Mouse (Mus musculus): ENCODE measurements around the gene Slc25a35.
A peak's percentile ranks its signal among the peaks of the same experiment; 100 is the strongest.
"Not testable (repeated sequence)": the region's sequence is repeated elsewhere in the genome, so short reads cannot be mapped to it uniquely, and the experiment has no call there.

The Slc25a35 gene

DNA sequence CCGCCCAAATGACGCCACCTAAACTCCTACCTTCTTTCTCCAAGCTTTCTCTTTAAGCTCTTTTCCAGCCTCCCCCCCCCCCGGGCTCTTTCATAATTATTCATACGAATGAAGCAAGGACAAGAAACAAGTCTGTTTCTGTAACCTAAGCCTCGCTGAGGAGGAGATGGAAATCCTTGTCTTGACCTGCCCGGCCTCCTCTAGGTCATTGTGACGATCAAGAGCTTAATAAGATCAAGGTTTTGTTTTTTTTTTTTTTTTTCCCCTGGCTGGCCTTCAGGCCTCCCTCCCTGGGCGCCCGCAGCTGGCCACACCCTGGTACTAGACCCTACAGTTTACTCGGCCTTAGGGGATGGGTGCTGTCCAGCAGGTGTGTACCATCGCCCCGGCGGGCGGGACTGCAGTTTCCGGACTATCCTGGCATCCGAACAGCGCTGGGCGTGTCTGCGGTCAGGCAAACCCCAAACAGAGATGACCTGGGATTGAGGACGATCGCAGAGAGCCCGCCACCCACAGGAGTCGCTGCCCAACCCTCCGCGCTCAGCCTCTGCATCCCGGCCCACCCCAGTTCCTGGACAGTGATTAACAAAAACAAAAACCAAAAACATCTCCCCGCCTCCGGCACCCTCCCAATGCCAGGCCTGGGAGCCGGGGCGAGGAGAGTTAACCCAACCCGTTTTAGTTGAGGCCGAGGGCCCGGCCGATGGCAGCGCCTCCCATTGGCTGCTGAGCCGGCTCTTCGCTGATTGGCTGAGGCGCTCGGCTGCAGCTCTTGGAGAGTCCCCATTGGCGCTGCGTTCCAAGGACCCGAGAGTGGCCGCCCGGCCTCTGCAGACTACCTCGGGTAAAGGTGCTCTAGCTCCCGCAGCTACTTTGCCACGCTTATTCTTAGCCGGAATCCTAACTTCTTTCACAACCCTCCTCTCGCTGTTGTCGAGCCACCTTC, at the start of gene Slc25a35:
Gene Slc25a35 (plus strand): TSS at position 795 of the 946 bp plus-strand sequence.
- peak; percentile 91 for DNase-seq (ENCODE audit: low read depth, low spot score)

DNA sequence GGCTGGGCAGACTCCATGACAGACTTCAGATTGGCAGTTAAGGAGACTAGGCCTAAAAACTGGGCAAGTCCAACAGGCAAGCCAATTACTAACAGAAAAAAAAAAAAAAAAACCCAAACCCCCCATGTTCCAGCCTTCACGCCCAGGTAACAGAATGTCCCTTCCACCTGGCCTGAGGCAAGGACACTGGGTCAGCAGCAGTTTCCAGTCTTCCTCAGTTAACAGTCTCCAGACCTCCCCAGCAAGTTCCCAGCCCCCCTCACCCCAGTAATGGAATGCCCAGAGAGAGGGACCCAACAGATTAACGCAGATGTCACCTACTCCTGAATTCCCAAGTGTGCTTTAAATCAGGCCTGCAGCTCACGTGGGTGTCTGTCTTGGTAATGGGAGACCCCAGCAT, 44.7 kb upstream of the Slc25a35 start:
- no peak for DNase-seq (ENCODE audit: low read depth, low spot score)

DNA sequence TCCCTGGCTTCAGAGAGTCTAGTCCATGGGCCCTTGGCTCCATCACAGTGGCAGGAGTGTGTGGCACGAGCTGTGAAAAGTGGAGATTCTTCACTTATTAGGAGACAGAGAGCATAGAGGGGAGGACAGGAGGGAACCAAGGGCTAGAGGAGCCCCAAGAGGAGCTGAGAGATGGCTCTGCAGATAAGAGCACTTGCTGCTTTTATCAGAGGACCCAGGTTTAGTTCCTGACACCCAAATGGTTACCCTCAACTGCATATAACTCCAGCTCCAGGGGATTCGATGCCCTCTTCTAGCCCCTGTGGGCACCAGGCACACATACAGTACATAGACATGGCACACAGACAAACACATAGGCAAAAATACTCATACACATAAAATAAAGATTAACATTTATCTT, 43.2 kb upstream of the Slc25a35 start:
- DNase-seq (ENCODE audit: low read depth, low spot score), result no peak

DNA sequence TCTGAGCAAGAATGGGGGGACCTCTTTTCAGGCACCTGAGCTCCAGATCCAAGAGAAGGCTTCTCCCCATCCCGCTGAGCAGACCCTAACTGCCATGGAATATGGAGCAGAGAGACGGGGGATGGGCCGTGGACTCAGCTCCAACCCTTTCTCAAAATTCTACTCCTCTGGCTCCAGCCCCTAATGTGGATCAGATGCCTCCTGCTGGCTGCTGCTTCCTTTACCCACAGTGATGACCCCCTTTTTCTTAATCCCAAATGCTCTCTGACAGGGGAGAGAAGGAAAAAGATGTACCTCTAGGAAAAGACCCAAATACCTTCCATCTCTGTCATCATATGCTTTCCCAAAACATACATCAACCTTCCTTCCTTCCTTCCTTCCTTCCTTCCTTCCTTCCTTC, 41.0 kb upstream of the Slc25a35 start, which contains the start of gene Odf4:
Gene Odf4 (minus strand): TSS at position 101 of the 400 bp plus-strand sequence.
- no peak for DNase-seq (ENCODE audit: low read depth, low spot score)

DNA sequence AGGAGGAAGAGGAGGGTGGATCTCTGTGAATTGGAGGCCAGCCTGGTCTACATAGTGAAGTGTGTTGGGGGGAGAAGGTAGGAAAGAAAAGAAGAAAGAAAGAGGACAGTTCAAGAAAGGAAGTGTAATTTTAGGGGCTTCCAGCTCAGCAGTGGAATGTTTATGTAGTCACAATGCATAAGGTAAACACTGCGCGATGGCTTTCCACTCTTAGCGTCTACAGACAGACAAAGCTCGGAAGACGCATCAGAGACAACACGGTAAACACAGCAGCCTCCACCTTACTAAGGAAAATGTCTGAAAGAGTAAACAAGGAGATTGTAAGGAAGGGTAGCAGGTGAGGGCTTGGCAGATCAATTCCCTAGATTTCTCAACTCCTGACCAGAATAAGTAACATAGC, 38.0 kb upstream of the Slc25a35 start:
- DNase-seq (ENCODE audit: low read depth, low spot score), result no peak

DNA sequence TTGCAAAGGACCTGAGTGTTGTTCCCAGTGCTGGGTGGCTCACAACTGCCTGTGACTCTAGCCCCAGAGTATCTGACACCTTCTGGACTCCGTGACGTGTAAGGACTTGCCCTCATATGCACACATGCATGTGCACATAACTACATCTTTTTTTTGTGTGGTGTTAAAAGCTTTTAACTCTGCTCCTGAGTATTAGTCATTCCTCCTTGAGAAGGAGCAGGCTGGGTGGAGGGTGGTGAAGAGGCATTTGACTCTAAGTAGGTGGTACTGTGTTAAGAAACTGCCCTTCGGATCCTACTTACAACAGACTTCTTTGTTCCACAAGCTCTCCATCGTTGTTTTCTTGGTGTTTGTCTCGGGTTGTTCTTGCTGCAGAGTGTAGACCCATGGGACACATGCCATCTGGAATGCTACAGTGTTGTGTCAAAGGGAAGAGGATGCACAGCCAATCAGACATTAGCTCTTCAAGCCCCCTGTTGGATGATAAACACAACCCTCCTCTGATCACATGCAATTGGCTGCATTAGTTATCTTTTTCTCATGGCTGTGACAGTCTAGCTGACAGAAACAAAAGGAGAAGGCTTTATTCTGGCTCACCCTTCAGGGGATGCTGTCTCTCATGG, 33.9 kb upstream of the Slc25a35 start:
- no peak for DNase-seq (ENCODE audit: low read depth, low spot score)

DNA sequence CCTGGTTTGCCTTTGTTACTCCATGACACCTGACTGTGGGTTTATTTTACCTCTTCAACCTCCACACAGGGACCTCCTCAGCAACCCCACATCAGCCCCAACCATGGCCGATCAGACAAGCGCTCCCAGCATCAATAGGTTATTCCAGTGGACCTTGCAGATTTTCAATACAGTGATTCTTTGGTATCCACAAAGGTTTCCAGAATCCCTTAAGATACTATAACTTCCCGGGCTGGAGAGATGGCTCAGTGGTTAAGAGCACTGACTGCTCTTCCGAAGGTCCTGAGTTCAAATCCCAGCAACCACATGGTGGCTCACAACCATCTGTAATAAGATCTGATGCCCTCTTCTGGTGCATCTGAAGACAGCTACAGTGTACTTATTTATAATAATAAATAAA, 31.0 kb upstream of the Slc25a35 start:
- not testable (repeated sequence) for DNase-seq (ENCODE audit: low read depth, low spot score)

DNA sequence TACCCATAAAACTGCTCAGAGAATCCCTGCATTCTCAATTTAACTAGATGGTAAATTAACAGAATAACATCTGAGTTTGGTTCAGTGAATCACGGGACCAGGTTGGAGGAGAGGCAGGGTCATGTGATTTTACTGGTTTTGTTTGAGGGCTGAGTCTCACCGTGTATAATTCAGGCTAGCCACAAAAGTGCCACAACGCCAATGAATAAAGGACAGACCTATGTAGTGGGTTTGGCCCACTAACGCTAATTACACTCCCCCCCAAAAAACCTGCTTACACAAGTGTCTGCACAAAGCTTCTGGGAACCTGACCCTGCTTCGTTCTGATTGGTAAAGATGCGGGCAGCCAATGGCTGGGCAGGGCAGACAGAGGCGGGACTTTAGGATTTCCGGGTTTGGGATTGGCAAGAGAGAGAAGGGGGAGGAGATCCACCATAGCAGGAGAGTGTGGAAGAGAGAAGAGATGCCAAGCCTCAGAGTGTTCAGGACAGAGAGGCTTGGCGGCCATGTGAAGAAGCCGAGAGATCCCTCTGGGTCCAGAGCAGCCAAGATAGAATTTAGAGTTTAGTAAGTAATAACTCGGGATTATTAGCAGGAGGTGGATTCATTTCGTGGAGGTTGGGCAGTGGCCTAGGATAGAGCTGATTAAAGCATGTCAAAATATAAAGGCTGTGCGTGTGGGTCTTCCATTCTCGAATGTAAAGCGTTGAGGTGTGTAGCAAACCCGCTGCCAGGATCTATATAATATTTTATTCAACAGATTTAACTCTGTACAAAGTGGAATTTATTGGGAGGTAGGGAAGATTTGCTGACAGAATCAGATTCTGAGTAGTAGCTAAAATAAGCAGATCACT, 28.3 kb upstream of the Slc25a35 start:
- peak; percentile 88 for DNase-seq (ENCODE audit: low read depth, low spot score)

DNA sequence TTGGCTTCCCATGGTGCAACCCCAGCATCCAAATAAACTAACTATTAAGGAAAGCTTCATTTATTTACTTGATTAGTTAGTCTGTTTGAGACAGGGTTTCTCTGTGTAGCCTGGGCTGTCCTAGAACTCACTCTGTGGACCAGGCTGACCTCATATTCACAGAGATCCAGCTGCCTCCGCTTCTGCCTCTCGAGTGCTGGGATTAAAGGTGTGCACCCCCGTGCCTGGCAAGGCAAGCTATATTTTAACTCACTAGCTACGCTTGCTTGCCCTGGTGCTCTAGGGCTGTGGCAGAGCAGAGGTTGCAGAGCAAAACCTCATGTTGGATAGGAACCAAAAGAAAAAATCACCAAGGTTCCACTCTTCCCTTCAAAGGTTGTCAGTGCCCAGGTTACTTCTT, 27.4 kb upstream of the Slc25a35 start:
- no peak for DNase-seq (ENCODE audit: low read depth, low spot score)

DNA sequence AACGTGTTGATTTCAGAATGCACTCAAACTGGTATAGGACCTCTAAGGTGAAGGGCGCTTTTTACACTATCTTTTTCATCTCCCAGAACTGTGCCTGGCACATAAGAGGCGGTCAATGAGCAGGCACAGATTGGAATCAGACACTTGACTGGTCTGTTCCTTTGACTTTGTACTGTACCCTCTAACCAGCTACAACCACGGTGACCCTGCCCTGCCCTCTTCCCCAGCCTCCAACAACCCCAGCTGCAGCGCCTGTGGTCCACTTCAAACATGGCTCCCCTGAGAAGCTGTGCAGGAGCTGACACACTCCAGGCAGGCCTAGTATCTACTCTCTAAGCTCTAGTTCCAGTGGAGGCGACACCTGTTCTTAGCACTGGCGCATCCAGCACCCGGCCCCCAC, 25.2 kb upstream of the Slc25a35 start:
- no peak for DNase-seq (ENCODE audit: low read depth, low spot score)

DNA sequence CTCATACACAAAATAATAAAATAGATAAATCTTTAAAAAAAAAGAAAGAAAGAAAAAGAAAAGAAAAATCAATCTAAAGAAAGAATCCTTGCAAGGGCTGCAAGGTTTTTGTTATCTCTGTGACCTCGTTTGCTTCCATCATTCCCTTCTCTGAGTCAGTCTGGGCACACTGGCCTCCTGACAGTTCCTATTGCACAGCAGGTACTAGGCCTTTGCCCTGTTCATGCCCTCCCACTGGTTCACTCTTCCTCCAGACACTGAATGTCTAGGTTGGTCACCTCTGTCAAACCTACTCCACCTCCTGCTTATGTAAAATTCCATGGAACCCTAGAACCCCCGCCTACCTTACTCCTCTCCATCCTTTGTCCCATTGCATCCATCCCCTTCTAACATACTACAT, 22.7 kb upstream of the Slc25a35 start:
- no peak for DNase-seq (ENCODE audit: low read depth, low spot score)

DNA sequence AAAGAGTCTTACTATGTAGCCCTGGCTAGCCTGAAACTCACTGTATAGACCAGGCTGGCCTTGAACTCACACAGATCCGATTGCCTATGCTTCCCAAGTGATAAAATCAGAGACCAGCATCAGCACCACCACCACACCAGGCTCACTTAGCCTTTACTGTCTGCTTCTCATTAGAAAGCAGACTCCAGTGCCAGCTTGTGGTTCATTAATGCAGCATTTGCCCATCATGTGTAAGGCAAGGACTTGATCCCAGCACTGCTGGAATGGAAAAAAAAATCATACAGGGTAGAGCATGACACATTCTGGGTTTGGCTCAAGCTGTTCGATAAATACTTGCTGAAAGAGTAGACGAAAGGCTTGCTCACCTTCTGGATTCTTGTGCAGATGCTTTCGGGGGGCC, 21.9 kb upstream of the Slc25a35 start:
- no peak for DNase-seq (ENCODE audit: low read depth, low spot score)

DNA sequence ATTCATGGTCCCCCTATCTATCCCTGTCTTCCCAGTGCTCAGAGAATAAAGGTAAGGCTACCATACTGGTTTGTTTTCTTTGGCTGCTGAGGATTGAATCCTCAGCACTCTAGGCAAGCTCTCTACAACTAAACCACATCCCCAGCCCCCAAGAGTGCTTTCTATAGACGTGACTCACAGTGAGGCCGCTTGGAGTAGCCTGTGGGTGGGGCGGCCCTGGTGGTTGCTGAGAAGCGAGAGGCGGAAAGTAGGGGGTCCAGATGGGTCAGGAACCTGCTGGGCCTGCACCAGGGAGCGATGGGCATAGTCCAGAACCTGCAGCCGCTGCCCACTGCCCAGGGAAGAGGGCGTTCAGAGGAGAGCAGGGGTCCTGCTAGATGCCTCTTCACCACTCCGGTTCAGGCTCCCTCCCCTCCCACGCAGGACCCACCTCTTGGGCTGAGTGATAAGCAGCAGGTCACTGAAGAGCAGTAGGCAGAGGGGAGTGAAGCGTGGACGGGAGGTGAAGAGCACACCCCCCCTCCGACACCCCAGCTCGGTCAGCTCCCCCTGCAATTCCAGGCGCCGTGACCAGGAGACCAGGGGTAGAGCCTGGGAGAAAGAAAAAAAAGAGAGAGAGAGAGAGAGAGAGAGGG, 21.0 kb upstream of the Slc25a35 start:
- DNase-seq (ENCODE audit: low read depth, low spot score), result no peak

DNA sequence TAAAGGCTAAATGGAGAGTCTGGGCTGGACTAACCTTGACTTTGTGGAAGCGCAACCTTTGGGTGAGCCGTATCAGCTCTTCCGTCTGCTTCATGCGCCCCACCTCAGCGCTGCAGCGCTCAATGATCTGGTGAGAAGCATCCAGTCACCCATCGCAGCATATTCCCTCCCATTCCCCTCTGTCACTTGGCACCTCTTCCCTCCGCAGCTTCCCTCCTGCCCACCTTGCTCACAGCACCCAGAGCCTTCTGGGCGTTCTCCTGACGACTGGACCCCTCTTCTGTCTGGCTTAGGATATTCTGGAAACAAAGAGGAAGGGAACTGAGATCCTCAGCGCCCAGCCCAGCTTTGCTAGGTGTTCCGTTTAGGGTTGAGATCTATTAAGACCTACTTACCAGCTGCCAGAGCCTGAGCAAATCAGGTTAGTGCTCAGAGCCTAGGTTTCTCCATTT, 20.4 kb upstream of the Slc25a35 start:
- no peak for DNase-seq (ENCODE audit: low read depth, low spot score)

DNA sequence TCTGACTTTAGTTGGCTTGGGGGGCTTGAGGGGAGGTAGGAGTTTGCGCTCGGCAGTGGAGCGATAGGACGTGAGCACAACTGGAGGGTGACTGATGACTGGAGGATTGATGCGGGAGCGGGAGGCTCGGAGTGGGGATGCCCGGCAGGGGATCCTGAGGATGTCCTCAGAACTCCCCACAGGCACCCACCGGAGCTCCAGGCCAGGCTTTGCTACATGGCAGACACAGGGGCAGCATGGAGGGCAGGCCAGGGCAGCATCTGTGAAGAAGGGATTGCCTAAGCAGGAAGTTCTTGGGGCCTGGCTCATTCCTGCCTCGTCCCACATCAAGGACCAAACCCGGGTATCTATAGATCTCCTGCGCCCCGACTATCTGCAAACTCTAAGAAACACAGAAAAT, 14.0 kb upstream of the Slc25a35 start:
- DNase-seq (ENCODE audit: low read depth, low spot score), result no peak

DNA sequence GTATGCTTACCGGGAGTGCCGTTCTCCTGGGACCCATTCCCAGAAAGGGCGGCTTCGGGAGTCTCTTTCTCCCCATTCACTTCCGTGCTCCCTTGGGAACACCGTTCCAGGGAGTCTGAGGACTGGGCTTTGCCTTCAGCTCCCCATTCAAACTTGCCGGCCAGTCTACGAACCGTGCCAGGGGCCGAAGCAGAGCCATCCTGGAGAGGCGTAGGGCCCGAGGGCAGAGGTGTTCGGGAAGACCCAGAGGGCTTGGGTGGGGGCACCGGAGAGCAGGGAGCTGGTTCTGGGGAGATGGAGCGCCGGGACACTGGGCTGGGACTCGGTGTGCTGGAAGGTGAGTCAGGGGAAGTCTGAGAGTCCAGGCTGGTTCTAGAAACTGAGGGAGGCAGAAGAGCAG, 13.5 kb upstream of the Slc25a35 start:
- DNase-seq (ENCODE audit: low read depth, low spot score), result no peak

DNA sequence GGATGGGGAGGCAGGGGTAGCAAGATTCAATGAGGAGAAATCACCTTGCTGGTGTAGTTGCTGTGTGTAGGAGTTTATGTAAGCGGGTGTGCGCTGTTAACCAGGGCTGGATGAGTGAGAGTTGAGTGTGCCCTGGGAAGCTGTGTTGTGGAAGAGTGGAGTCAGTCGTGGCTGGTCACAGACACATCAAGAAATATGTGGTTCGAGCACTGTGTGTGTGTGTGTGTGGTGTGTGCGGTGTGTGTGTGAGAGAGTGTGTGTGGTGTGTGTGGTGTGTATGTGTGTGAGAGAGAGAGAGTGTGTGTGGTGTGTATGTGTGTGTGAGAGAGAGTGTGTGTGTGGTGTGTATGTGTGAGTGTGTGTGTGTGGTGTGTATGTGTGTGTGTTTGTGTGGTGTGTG, 12.5 kb upstream of the Slc25a35 start:
- DNase-seq (ENCODE audit: low read depth, low spot score), result no peak

DNA sequence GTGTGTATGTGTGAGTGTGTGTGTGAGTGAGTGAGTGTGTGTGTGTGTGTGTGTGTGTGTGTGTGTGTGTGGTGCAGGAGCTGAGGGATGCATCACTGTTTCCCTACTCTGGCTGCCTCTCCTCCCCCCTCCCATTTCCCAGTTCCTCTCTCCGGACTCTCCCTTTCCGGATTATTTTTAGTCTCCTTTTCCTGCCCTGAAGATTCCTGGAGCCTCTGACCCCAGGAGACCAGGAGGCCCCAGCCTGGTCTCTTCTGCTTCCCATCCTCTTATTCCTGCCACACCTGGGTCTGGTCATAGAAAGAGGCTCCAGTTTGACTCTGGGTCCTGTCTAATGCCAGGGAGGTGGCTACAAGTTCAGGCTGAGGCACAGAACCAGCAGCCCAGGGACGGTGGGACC, 11.8 kb upstream of the Slc25a35 start:
- DNase-seq (ENCODE audit: low read depth, low spot score), result no peak

DNA sequence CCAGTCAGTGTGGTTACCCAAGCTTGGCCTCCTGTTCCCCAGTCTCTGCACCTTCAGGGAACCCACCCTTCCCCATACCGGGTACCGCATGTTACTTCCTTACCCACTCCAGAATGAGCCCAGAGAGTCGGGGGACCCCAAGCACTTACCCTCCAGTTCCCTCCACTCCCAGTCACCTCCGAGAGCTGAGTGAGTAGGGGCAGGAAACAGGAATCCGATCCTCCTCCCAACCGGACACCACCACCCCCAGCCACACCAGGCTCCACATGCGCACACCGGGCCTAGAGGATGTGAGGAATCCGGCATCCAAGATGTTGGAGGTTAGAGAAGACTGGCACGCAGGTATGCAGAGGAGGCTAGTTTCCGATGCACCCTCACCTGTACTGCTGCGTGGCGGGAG, 11.2 kb upstream of the Slc25a35 start:
- no peak for DNase-seq (ENCODE audit: low read depth, low spot score)

DNA sequence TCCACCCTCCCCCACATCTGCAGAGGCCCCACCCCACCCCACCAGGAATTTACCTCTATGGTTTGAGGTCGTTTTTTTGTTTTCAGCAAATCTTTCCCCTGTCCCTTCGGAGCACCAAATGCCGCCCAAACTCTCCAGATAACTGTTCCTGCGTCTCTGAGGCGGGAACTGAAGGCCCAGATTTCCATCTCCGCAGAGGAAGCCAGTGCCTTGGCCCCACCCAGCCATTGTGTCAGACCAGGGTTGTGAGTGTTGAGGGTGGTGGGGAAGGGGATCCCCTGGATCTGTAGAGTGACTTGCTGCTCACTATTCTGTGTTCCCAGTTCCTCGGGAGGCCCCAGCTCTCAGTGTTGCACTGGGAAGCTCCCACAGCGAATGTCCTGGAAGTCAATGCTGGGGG, 10.6 kb upstream of the Slc25a35 start, which contains the start of gene Arhgef15:
Gene Arhgef15 (minus strand): TSS at position 173 of the 400 bp plus-strand sequence.
- no peak for DNase-seq (ENCODE audit: low read depth, low spot score)

DNA sequence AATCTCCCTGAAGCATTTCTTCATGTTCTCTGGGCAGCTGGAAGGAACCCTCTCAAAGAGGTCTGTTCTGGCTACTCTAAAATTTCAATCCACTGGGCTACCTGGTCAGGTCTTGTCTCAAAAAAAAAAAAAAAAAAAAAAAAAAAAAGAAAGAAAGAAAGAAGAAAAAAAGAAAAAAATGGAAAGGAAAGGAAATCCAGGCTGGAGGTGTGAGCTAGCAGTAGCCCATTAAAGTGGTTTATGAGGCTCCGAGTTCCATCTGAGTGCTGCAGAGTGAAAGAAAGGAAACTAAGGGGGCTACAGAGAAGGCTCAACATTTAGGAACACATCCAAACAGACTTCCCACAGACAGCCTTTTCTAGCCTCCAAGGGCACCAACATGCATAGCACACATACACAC, 10.0 kb upstream of the Slc25a35 start:
- DNase-seq (ENCODE audit: low read depth, low spot score), result no peak
